In genomic region chr7:25869789-25870188, GRCm38 (mm10) we compare ENCODE assay signal across 18 mouse cellular contexts. TPM values are rescaled to one million over a fixed set of nuclear protein-coding genes. Genes with fewer than 3 reads are reported as not detected.
DNase-seq lines count a peak whose midpoint lies in the region; ATAC-seq and TF ChIP-seq lines count a peak whose summit lies in the region.
"Had no signal": no experiment of that assay in that cellular context is flagged by ENCODE, and none has a peak within 500 bp of the region (broad histone marks: within the 10 kb centered on the region; RNA-seq: fewer than 3 reads in every experiment).

No protein-coding gene starts in this region.

- no peak overlapping the region for H3K9ac ChIP-seq in MEL (ENCODE audit: control insufficient read depth, low read depth, low read length, poor library complexity, severe bottlenecking)
- no peak overlapping the region for H3K9ac ChIP-seq in midbrain, embryonic 14.5 days (replicated peaks; ENCODE audit: low read length)
- no peak overlapping the region for H3K9ac ChIP-seq in forebrain, embryonic 11.5 days (ENCODE audit: low read length)
- H3K9ac ChIP-seq: hindbrain, embryonic 15.5 days; midbrain, embryonic 12.5 days; neural tube, embryonic 12.5 days had no signal

- no peak for TF ChIP-seq EP300 in MEL (IDR thresholded peaks at IDR 0.05; ENCODE audit: low read depth in 1 of 2, low read length in 2 of 2)

- H3K36me3 ChIP-seq in kidney, adult 2 months (ENCODE audit: control insufficient read depth, insufficient read depth, low read length) = no peaks in the 10 kb centered on the region
- H3K36me3 ChIP-seq in MEL (ENCODE audit: control insufficient read depth in 1 of 2, insufficient read depth in 2 of 2, low read length in 2 of 2) = no peaks in the 10 kb centered on the region
- H3K36me3 ChIP-seq in midbrain, embryonic 14.5 days (ENCODE audit: control insufficient read depth, insufficient read depth, low read length) = no peaks in the 10 kb centered on the region
- no peaks in the 10 kb centered on the region for H3K36me3 ChIP-seq in forebrain, embryonic 11.5 days (ENCODE audit: control insufficient read depth, insufficient read depth, low read length)
- H3K36me3 ChIP-seq: hindbrain, embryonic 15.5 days; midbrain, embryonic 12.5 days; neural tube, embryonic 12.5 days had no signal

- no peak overlapping the region for H3K27ac ChIP-seq in kidney, adult 2 months (ENCODE audit: insufficient read depth, low read depth, low read length)
- H3K27ac ChIP-seq in MEL (ENCODE audit: control insufficient read depth, low read depth, low read length) = no peak overlapping the region
- no peak overlapping the region for H3K27ac ChIP-seq in midbrain, embryonic 14.5 days (replicated peaks; ENCODE audit: low read depth, low read length)
- no peak overlapping the region for H3K27ac ChIP-seq in forebrain, embryonic 11.5 days (ENCODE audit: low read depth, low read length)
- H3K27ac ChIP-seq: hindbrain, embryonic 15.5 days; midbrain, embryonic 12.5 days; neural tube, embryonic 12.5 days had no signal

- TF ChIP-seq RAD21 in MEL (IDR thresholded peaks at IDR 0.05; ENCODE audit: low read depth, low read length) = peak; percentile 38

- no peak overlapping the region for H3K4me2 ChIP-seq in midbrain, embryonic 14.5 days (ENCODE audit: low read length)
- H3K4me2 ChIP-seq in forebrain, embryonic 11.5 days (ENCODE audit: low read depth, low read length, severe bottlenecking) = no peak overlapping the region
- H3K4me2 ChIP-seq: hindbrain, embryonic 15.5 days; midbrain, embryonic 12.5 days; neural tube, embryonic 12.5 days had no signal

- H3K79me2 ChIP-seq in MEL (ENCODE audit: control insufficient read depth, insufficient read depth, low read length, poor library complexity) = no peaks in the 10 kb centered on the region

- DNase-seq in kidney, adult 2 months = peak; percentile 12
- no peak for DNase-seq in kidney, postnatal 14 days
- peak; percentile 33 for DNase-seq in lung, postnatal 36 days
- no peak for DNase-seq in lung, adult 2 months
- peak; percentile 8 for DNase-seq in MEL (ENCODE audit: low read depth, low spot score)
- DNase-seq in naive thymus-derived CD4-positive, alpha-beta T cell, adult 2 months (ENCODE audit: low read depth) = peak; percentile 40
- no peak for DNase-seq in midbrain, embryonic 14.5 days
- DNase-seq in forebrain, embryonic 11.5 days (ENCODE audit: low spot score) = no peak
- DNase-seq: cerebellum, adult 8-10 months; kidney, postnatal 10 days; right cerebral cortex, postnatal 4 days; thymus, postnatal 36 days had no signal

- peak; percentile 33; the same call in 1 of the 2 replicates for TF ChIP-seq CTCF in kidney, adult 2 months (conservative IDR thresholded peaks at IDR 0.05; ENCODE audit: insufficient read depth, insufficient read length, low read depth, low read length)
- no peak for TF ChIP-seq CTCF in lung, adult 2 months (IDR thresholded peaks at IDR 0.05; ENCODE audit: insufficient read depth, low read length)
- peak; percentile 19 to 33 (median 32); a peak in 4 of 6 replicates for TF ChIP-seq CTCF in MEL (IDR thresholded peaks at IDR 0.05 in 2 of 3, conservative IDR thresholded peaks at IDR 0.05 in 1 of 3; ENCODE audit: control insufficient read depth in 1 of 3, insufficient read depth in 1 of 3, low read depth in 2 of 3, low read length in 3 of 3, poor library complexity in 1 of 3, severe bottlenecking in 1 of 3)

- 74% methylated on average over 2 of the region's 2 CpGs for WGBS in kidney, adult 2 months
- WGBS in lung, adult 2 months = 75% methylated on average over 2 of the region's 2 CpGs
- WGBS in midbrain, embryonic 14.5 days = 82% methylated on average over 2 of the region's 2 CpGs
- WGBS in forebrain, embryonic 11.5 days = 82% methylated on average over 2 of the region's 2 CpGs

- no peaks in the 10 kb centered on the region for H3K4me1 ChIP-seq in kidney, adult 2 months (ENCODE audit: control insufficient read depth, insufficient read depth, low read length)
- no peaks in the 10 kb centered on the region for H3K4me1 ChIP-seq in lung, adult 2 months (ENCODE audit: control insufficient read depth, insufficient read depth, low read length)
- H3K4me1 ChIP-seq in MEL (ENCODE audit: control insufficient read depth in 1 of 2, insufficient read depth in 2 of 2, low read length in 2 of 2) = no peaks in the 10 kb centered on the region
- no peaks in the 10 kb centered on the region for H3K4me1 ChIP-seq in midbrain, embryonic 14.5 days (ENCODE audit: control insufficient read depth, insufficient read depth, low read length)
- H3K4me1 ChIP-seq in forebrain, embryonic 11.5 days (replicated peaks; ENCODE audit: control insufficient read depth, insufficient read depth, low read length) = no peaks in the 10 kb centered on the region
- H3K4me1 ChIP-seq: hindbrain, embryonic 15.5 days; midbrain, embryonic 12.5 days; neural tube, embryonic 12.5 days had no signal

- H3K4me3 ChIP-seq in kidney, adult 2 months (ENCODE audit: insufficient read depth, low read depth, low read length) = no peak overlapping the region
- H3K4me3 ChIP-seq in lung, adult 2 months (replicated peaks; ENCODE audit: extremely low read depth, low read depth, low read length) = no peak overlapping the region
- H3K4me3 ChIP-seq in MEL (ENCODE audit: control insufficient read depth in 1 of 2, insufficient read depth in 1 of 2, low read depth in 2 of 2, low read length in 2 of 2) = no peak overlapping the region
- no peak overlapping the region for H3K4me3 ChIP-seq in midbrain, embryonic 14.5 days (replicated peaks; ENCODE audit: low read depth, low read length)
- no peak overlapping the region for H3K4me3 ChIP-seq in forebrain, embryonic 11.5 days (ENCODE audit: low read depth, low read length)
- H3K4me3 ChIP-seq: hindbrain, embryonic 15.5 days; midbrain, embryonic 12.5 days; neural tube, embryonic 12.5 days had no signal

- ATAC-seq in midbrain, embryonic 14.5 days (ENCODE audit: low FRiP score, low TSS enrichment) = no peak
- no peak for ATAC-seq in forebrain, embryonic 11.5 days (replicated peaks; ENCODE audit: low FRiP score)

- no peaks in the 10 kb centered on the region for H3K9me3 ChIP-seq in MEL (replicated peaks; ENCODE audit: insufficient read depth, low read length)
- no peaks in the 10 kb centered on the region for H3K9me3 ChIP-seq in midbrain, embryonic 14.5 days (ENCODE audit: control insufficient read depth, low read length)
- no peaks in the 10 kb centered on the region for H3K9me3 ChIP-seq in forebrain, embryonic 11.5 days (ENCODE audit: control insufficient read depth, low read length)
- H3K9me3 ChIP-seq: hindbrain, embryonic 15.5 days had no signal

- no peak for TF ChIP-seq POLR2A in kidney, adult 2 months (IDR thresholded peaks at IDR 0.05; ENCODE audit: low read depth, low read length)
- TF ChIP-seq POLR2A in lung, adult 2 months (IDR thresholded peaks at IDR 0.05; ENCODE audit: borderline replicate concordance, extremely low read depth, low read depth, low read length) = no peak
- TF ChIP-seq POLR2A in MEL (IDR thresholded peaks at IDR 0.05; ENCODE audit: control insufficient read depth in 1 of 2, insufficient read depth in 1 of 2, low read depth in 1 of 2, low read length in 2 of 2, poor library complexity in 1 of 2) = no peak

- H3K27me3 ChIP-seq in kidney, adult 2 months (replicated peaks; ENCODE audit: control insufficient read depth, insufficient read depth, low read length) = no peaks in the 10 kb centered on the region
- H3K27me3 ChIP-seq in MEL (ENCODE audit: control insufficient read depth in 1 of 2, insufficient read depth in 2 of 2, low read length in 2 of 2) = no peaks in the 10 kb centered on the region
- no peaks in the 10 kb centered on the region for H3K27me3 ChIP-seq in midbrain, embryonic 14.5 days (ENCODE audit: control insufficient read depth, insufficient read depth, low read length)
- no peaks in the 10 kb centered on the region for H3K27me3 ChIP-seq in forebrain, embryonic 11.5 days (ENCODE audit: control insufficient read depth, insufficient read depth, low read length)
- H3K27me3 ChIP-seq: hindbrain, embryonic 15.5 days; midbrain, embryonic 12.5 days; neural tube, embryonic 12.5 days had no signal

TF ChIP-seq in MEL, 35 proteins besides CTCF, POLR2A, EP300 and RAD21 (continues in another document):
- TF ChIP-seq TAL1 (IDR thresholded peaks at IDR 0.05; ENCODE audit: low read length) (no peak), SIN3A (IDR thresholded peaks at IDR 0.05; ENCODE audit: low read length) (no peak), MAFK (IDR thresholded peaks at IDR 0.05; ENCODE audit: borderline replicate concordance, low read depth, low read length) (no peak), TBP (IDR thresholded peaks at IDR 0.05; ENCODE audit: low read depth, low read length) (no peak), ZC3H11A (IDR thresholded peaks at IDR 0.05; ENCODE audit: low read depth, low read length) (peak; percentile 24), SMC3 (IDR thresholded peaks at IDR 0.05; ENCODE audit: low read depth, low read length) (peak; percentile 29; the same call in 1 of the 2 replicates), NRF1 (IDR thresholded peaks at IDR 0.05; ENCODE audit: insufficient read depth, low read depth, low read length, poor library complexity, severe bottlenecking) (no peak), CHD1 (IDR thresholded peaks at IDR 0.05; ENCODE audit: low read depth, low read length) (no peak), MAZ (IDR thresholded peaks at IDR 0.05; ENCODE audit: low read depth, low read length) (no peak), E2F4 (IDR thresholded peaks at IDR 0.05; ENCODE audit: borderline replicate concordance, low read depth, low read length) (no peak), MEF2A (IDR thresholded peaks at IDR 0.05; ENCODE audit: extremely low read depth, insufficient replicate concordance, low read depth, low read length, poor library complexity, severe bottlenecking) (no peak), MAX (IDR thresholded peaks at IDR 0.05; ENCODE audit: low read length) (no peak), ZKSCAN1 (IDR thresholded peaks at IDR 0.05; ENCODE audit: low read depth, low read length) (no peak)

RNA-seq across cellular contexts. Expression of gene Cyp2b10, which starts 27.6 kb away (rescaled TPM):
- polyA plus RNA-seq in kidney, adult 2 months (2012; rRNA removed) = not detected in 2 replicates
- 120 and 161 TPM in 2 replicates for polyA plus RNA-seq in lung, adult 2 months (2012; rRNA removed)
- total RNA-seq in MEL (2012; rRNA removed) = not detected in 2 replicates
- not detected for polyA plus RNA-seq in MEL (2012; ENCODE audit: insufficient read depth in 1 of 2, insufficient read length in 2 of 2, low read depth in 1 of 2, low replicate concordance in 2 of 2, missing spikeins in 1 of 2)
- polyA plus RNA-seq in midbrain, embryonic 14.5 days (2014; fragmentation: Nextera tagmentation; extraction: Ambion mirVana) = not detected in 2 replicates
- not detected in 2 replicates for polyA plus RNA-seq in forebrain, embryonic 11.5 days (2014; fragmentation: Nextera tagmentation; extraction: Ambion mirVana)
- polyA plus RNA-seq: frontal cortex, adult 2 months; heart, embryonic 16.5 days; hindbrain, embryonic 15.5 days; limb, embryonic 11.5 days; midbrain, embryonic 12.5 days; neural tube, embryonic 12.5 days had no signal

RNA-seq across cellular contexts. Expression of gene Cyp2s1, which starts 53.1 kb away (rescaled TPM):
- polyA plus RNA-seq in kidney, adult 2 months (2012; rRNA removed) = 22.1 and 26.2 TPM in 2 replicates
- 116 and 135 TPM in 2 replicates for polyA plus RNA-seq in lung, adult 2 months (2012; rRNA removed)
- not detected in 2 replicates for total RNA-seq in MEL (2012; rRNA removed)
- polyA plus RNA-seq in MEL (2012; ENCODE audit: insufficient read depth in 1 of 2, insufficient read length in 2 of 2, low read depth in 1 of 2, low replicate concordance in 2 of 2, missing spikeins in 1 of 2) = not detected
- polyA plus RNA-seq in midbrain, embryonic 14.5 days (2014; fragmentation: Nextera tagmentation; extraction: Ambion mirVana) = 1.4 and 2.1 TPM in 2 replicates
- polyA plus RNA-seq in forebrain, embryonic 11.5 days (2014; fragmentation: Nextera tagmentation; extraction: Ambion mirVana) = 0.32 and 0.35 TPM in 2 replicates

Comparison
In these comparisons a context has a peak if more than half of its experiments do, and no peak if none do; other contexts are left out.
1. DNase-seq: peak in kidney, adult 2 months (single experiment), lung, postnatal 36 days (single experiment), MEL (single experiment) and naive thymus-derived CD4-positive, alpha-beta T cell, adult 2 months (single experiment); none in kidney, postnatal 14 days (single experiment), lung, adult 2 months (single experiment), midbrain, embryonic 14.5 days (single experiment) and forebrain, embryonic 11.5 days (single experiment).
2. RNA of gene Cyp2b10, which starts 27.6 kb away (polyA plus RNA-seq): 120 to 161 TPM in lung, adult 2 months; not detected in kidney, adult 2 months, not detected in MEL, not detected in midbrain, embryonic 14.5 days and not detected in forebrain, embryonic 11.5 days; every median in the first group is over 100 times any median in the second.